Mouse (Mus musculus) gastrocnemius, adult 18-20 months (tissue): ENCODE measurements around the gene Zmynd8. TPM values are rescaled to one million over a fixed set of nuclear protein-coding genes. Genes with fewer than 3 reads are reported as not detected.

Experiments used
- DNase-seq: peaks from one replicate; pipeline ENCODE4 v3.0.0; 2021; ENCODE audit warnings: low spot score
- total RNA-seq, 2 experiments: library from RNA; stranded (reverse); gene quantifications; 2 replicates each; pipeline ENCODE4 v1.2.3; 2021

Zmynd8 gene
- total RNA-seq, 2 experiments from 2014 or later = 16.4 to 17.2 TPM

GRCm38 (mm10) chr2:165880501-165881182 lies 18.2 kb downstream of the Zmynd8 start:
- DNase-seq = peak; percentile 91

- no peak for DNase-seq
Observed at GRCm38 (mm10) chr2:165879403-165880178, 19.2 kb downstream of the Zmynd8 start.

- no peak for DNase-seq
Observed at GRCm38 (mm10) chr2:165878907-165879361, 19.9 kb downstream of the Zmynd8 start.

- DNase-seq = no peak
Observed at GRCm38 (mm10) chr2:165878021-165878585, 20.7 kb downstream of the Zmynd8 start.

GRCm38 (mm10) chr2:165877180-165877579 lies 21.6 kb downstream of the Zmynd8 start:
- DNase-seq = no peak

GRCm38 (mm10) chr2:165876201-165876918 lies 22.5 kb downstream of the Zmynd8 start:
- no peak for DNase-seq

- DNase-seq = no peak
Observed at GRCm38 (mm10) chr2:165875406-165875955, 23.3 kb downstream of the Zmynd8 start.

- DNase-seq = peak; percentile 84
Observed at GRCm38 (mm10) chr2:165874461-165875339, 24.1 kb downstream of the Zmynd8 start.

- DNase-seq = no peak
Observed at GRCm38 (mm10) chr2:165873777-165874176, 25.0 kb downstream of the Zmynd8 start.

GRCm38 (mm10) chr2:165873196-165873595 lies 25.6 kb downstream of the Zmynd8 start:
- DNase-seq = peak; percentile 62

GRCm38 (mm10) chr2:165869257-165869656 lies 29.6 kb downstream of the Zmynd8 start:
- DNase-seq = no peak

- DNase-seq = no peak
Observed at GRCm38 (mm10) chr2:165868522-165869175, 30.2 kb downstream of the Zmynd8 start.

- no peak for DNase-seq
Observed at GRCm38 (mm10) chr2:165867549-165867948, 31.3 kb downstream of the Zmynd8 start.

- no peak for DNase-seq
Observed at GRCm38 (mm10) chr2:165866951-165867387, 31.8 kb downstream of the Zmynd8 start.

GRCm38 (mm10) chr2:165866412-165866811 lies 32.4 kb downstream of the Zmynd8 start:
- DNase-seq = no peak

GRCm38 (mm10) chr2:165864769-165865168 lies 34.0 kb downstream of the Zmynd8 start:
- no peak for DNase-seq

GRCm38 (mm10) chr2:165861683-165862594 lies 36.9 kb downstream of the Zmynd8 start:
- DNase-seq = no peak

GRCm38 (mm10) chr2:165860962-165861682 lies 37.7 kb downstream of the Zmynd8 start:
- no peak for DNase-seq
